Mouse (Mus musculus) stomach, adult 2 months (tissue): ENCODE measurements around the gene Olfr474. TPM values are rescaled to one million over a fixed set of nuclear protein-coding genes. Genes with fewer than 3 reads are reported as not detected.

Source experiments
- polyA plus RNA-seq: library from polyadenylated mRNA; depleted of rRNA; stranded (reverse); fragments of >200 nt; gene quantifications from 2 replicates; pipeline ENCODE4 v1.2.3, GENCODE M21; 2012; rRNA removed

The Olfr474 gene
- polyA plus RNA-seq, result not detected in 2 replicates

GRCm38 (mm10) chr7:107954343-107954742, at the start of gene Olfr474:
Olfr474 (plus strand) TSS chr7:107954643.

GRCm38 (mm10) chr7:107930146-107930545, 24.3 kb upstream of the Olfr474 start, which contains the start of gene Olfr473:
Olfr473 (plus strand) TSS chr7:107930446.

DNA sequence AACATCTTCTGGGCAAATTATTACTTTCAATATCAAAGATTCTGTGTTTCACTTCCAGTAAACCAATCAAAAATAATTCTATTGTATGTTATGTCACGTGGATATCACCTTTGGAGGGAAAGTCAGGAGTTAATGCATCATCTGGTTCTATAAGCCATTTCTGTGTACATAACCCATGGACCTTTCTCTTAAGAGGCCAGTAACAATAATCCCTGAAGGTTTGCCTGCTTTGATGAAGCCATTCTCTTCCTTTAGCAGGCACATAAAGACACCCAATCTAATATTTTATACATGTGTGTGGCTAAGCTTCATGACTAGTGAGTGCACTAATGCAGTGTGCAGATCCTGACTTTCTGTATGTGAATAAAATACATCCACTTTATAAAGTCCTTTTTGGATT, 10.1 kb downstream of the Olfr474 start, which contains the start of gene Olfr476:
Gene Olfr476 (plus strand): TSS at position 301 of the 400 bp plus-strand sequence.

GRCm38 (mm10) chr7:107986393-107986792, 31.9 kb downstream of the Olfr474 start, which contains the start of gene Olfr477:
Olfr477 (plus strand) TSS chr7:107986693.

Other genes starting within 250 kb of the Olfr474 start
- gene Cyb5r2, start 196.6 kb upstream of the Olfr474 start, polyA plus RNA-seq, result 0.03 TPM in 1 of 2 replicates, not detected in the other
- gene Ovch2, start 153.4 kb upstream of the Olfr474 start, polyA plus RNA-seq, result 0.12 TPM in 1 of 2 replicates, not detected in the other
- gene Olfr467, start 142.4 kb upstream of the Olfr474 start, polyA plus RNA-seq, result not detected in 2 replicates
- gene Olfr469, start 129.1 kb upstream of the Olfr474 start, polyA plus RNA-seq, result not detected in 2 replicates
- not detected in 2 replicates for gene Olfr470, start 107.2 kb upstream of the Olfr474 start, polyA plus RNA-seq
- not detected in 2 replicates for gene Olfr472, start 56.7 kb upstream of the Olfr474 start, polyA plus RNA-seq
- not detected in 2 replicates for gene Olfr473, start 24.2 kb upstream of the Olfr474 start, polyA plus RNA-seq
- not detected in 2 replicates for gene Olfr476, start 10.2 kb downstream of the Olfr474 start, polyA plus RNA-seq
- gene Olfr477, start 32.0 kb downstream of the Olfr474 start, polyA plus RNA-seq, result not detected in 2 replicates
- gene Olfr478, start 79.3 kb downstream of the Olfr474 start, polyA plus RNA-seq, result not detected in 2 replicates
- not detected in 2 replicates for gene Olfr479, start 96.0 kb downstream of the Olfr474 start, polyA plus RNA-seq
- gene Olfr480, start 112.7 kb downstream of the Olfr474 start, polyA plus RNA-seq, result not detected in 2 replicates
- not detected in 2 replicates for gene Olfr481, start 125.2 kb downstream of the Olfr474 start, polyA plus RNA-seq
- not detected in 2 replicates for gene Olfr482, start 142.9 kb downstream of the Olfr474 start, polyA plus RNA-seq
- not detected in 2 replicates for gene Olfr483, start 146.2 kb downstream of the Olfr474 start, polyA plus RNA-seq
- not detected in 2 replicates for gene Olfr484, start 172.8 kb downstream of the Olfr474 start, polyA plus RNA-seq
- not detected in 2 replicates for gene Olfr485, start 205.2 kb downstream of the Olfr474 start, polyA plus RNA-seq
- not detected in 2 replicates for gene Olfr486, start 218.1 kb downstream of the Olfr474 start, polyA plus RNA-seq